Mouse (Mus musculus): ENCODE data around the gene Cyp2c65.
"Not testable (repeated sequence)": the region's sequence is repeated elsewhere in the genome, so short reads cannot be mapped to it uniquely, and the experiment has no call there.

The Cyp2c65 gene

DNA sequence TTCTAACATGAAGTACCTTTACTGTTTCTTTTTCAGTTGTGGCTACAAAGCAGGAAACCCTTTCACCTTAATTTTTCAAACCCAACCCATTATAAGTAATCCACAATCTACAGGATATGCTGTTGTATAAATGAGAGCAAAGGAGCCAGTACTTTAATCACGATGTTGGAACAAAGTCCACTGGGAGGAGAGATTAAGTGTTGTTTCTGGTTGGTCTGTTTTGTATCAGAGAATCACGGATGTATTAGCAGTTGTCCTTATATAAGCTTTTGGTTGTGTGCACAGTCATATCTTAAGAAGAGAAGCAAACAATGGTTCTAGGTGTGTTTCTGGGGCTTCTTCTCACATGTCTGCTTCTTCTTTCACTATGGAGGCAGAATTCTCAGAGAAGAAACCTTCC lies at the start of gene Cyp2c65:
Gene Cyp2c65 (plus strand): TSS at position 297 of the 400 bp plus-strand sequence.
- no peak for DNase-seq (ENCODE audit: low spot score in 2 of 2)

DNA sequence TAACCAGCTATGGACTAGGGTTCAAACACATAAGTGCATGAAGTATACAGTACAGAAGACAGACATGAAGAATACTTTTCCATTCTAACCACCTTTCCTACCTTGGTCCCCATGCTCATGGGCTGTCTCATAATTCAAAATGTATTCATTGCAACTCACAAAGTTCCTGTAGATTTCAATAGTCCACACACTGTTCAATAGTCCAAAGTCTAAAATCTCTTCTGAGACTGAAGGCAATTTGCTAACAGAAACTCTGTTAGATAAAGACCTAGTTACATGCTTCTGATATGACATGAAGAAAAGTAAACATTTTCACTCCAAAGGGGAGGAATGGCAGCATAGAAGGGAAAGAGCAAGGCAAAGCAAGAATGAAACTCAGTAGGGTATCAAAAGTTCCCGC lies 2.9 kb upstream of the Cyp2c65 start:
- no peak for DNase-seq (ENCODE audit: low spot score in 2 of 2)

DNA sequence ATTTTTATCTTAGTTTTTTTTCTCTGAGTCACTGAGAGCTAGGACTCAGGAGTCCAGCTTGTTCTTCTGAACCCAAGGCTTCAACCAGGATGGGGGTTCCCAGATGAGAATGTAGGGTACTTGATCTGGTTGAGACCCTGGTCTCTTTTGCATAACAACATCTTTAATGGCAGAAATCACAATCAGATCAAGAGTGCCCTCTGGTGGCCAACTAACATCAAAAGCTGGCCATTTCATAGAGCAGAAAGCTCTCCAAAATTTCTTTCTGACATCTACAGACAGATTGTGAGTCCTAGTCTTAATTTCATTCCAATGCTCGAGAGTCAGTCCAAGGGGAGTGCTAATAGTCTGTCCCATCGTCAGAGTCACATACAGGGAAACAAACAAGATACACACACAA lies 38.0 kb downstream of the Cyp2c65 start:
- DNase-seq (ENCODE audit: low spot score in 2 of 2), result not testable (repeated sequence)

DNA sequence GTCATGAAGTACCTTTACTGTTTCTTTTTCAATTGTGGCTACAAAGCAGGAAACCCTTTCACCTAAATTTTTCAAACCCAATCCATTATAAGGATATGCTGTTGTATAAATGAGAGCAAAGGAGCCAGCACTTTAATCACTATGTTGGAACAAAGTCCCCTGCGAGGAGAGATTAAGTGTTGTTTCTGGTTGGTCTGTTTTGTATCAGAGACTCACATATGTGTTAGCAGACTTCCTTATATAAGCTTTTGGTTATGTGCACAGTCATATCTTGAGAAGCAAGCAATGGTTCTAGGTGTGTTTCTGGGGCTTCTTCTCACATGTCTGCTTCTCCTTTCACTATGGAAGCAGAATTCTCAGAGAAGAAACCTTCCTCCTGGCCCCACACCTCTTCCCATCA lies 52.8 kb downstream of the Cyp2c65 start, which contains the start of gene Cyp2c66:
Gene Cyp2c66 (plus strand): TSS at position 255 of the 400 bp plus-strand sequence.
- DNase-seq (ENCODE audit: low spot score in 2 of 2), result no peak

Data from right cerebral cortex, postnatal 10 days (tissue).